Mouse (Mus musculus) erythroid progenitor cell, adult 5-6 weeks (primary cell): ENCODE measurements around the gene Sdhc. TPM values are rescaled to one million over a fixed set of nuclear protein-coding genes. Genes with fewer than 3 reads are reported as not detected.
"Not testable (repeated sequence)": the region's sequence is repeated elsewhere in the genome, so short reads cannot be mapped to it uniquely, and the experiment has no call there.

Source experiments
- ATAC-seq: replicated peaks from 2 replicates; pipeline ENCODE4 v1.8.0; 2016; ENCODE audit warnings: moderate number of reproducible peaks, mild to moderate bottlenecking, moderate TSS enrichment, inconsistent platforms; ENCODE audit not compliant: poor library complexity, low FRiP score, severe bottlenecking
- total RNA-seq, 2 experiments: library from RNA; stranded (forward) in 1 of 2; stranded (reverse) in 1 of 2; fragments of 150-400 nt in 1 of 2; fragments of 186-747, 209-891 nt in 1 of 2; gene quantifications; 2 replicates each; pipeline versions ENCODE4 v1.2.3 to v1.2.4; 2015 to 2017; ENCODE audit warnings: low replicate concordance in 2 of 2

Sdhc gene
- total RNA-seq, 2 experiments from 2014 or later = 4.7 to 70.4 TPM

DNA sequence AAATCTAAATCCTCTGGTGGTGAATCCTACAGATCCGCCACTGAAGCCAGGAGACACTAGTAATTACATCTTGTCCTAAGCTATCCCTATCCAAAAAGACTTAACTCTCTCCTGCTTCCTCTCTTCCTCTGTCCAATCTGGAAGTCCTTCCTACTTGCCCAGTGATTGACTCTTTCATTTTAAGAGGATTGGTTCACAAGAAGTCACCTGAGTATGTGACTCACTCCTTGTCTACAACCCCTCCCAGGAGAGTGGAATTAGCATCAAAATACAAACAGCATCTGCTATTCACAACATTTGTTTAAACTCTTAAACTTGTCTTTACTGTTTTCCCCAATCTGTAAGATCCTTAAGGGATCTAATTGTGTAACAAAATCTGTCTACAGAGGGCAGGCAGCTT lies 60.5 kb downstream of the Sdhc start:
- no peak for ATAC-seq

DNA sequence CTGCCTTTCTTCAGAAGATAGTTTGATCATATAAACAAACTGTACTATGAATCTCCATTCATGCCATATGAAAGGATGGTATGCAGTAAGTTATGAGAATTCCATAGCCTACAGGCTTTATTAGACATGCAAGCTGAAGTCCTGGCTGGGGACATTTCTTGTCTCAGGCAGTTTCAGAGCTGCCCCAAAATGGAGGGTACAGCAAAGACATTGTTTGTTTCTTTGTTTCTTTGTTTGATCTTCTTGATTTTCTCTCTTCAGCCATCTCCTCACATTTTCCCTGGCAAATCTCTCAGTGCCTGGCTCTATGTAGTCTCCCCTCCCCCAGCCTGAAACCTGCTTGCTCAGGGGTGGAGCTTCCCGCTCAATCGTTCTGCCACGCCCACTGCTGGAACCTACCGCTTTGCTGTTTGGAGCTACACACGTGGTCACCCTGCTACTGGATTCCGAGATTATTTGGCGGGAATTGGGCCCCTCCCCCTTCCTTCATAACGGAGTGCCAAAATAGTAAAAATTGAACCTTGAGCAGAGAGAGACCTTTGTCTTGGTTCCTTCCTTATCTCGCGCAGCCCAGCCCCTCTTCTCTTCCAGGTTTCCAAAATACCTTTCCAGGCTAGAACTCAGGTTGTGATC lies 62.0 kb downstream of the Sdhc start:
- not testable (repeated sequence) for ATAC-seq

DNA sequence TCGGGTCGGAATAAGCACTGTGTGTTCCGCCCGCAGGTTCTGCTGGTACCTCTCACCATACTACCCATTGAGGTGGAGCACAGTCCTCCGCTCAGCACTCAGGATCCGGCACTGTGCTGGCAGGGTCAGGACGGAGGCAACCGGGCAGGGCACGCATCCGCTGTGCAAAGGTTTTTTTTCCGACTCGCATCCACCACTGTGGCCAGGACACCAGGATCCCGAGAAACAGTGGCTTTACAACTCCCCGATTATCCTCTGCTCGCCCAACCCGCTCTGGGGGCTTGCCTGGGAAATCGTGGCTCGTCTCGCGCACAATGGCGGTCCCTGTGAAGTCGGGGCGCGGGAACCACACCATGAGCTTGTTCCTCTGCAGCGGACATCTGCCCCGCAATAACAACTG lies 64.7 kb downstream of the Sdhc start:
- ATAC-seq = no peak

DNA sequence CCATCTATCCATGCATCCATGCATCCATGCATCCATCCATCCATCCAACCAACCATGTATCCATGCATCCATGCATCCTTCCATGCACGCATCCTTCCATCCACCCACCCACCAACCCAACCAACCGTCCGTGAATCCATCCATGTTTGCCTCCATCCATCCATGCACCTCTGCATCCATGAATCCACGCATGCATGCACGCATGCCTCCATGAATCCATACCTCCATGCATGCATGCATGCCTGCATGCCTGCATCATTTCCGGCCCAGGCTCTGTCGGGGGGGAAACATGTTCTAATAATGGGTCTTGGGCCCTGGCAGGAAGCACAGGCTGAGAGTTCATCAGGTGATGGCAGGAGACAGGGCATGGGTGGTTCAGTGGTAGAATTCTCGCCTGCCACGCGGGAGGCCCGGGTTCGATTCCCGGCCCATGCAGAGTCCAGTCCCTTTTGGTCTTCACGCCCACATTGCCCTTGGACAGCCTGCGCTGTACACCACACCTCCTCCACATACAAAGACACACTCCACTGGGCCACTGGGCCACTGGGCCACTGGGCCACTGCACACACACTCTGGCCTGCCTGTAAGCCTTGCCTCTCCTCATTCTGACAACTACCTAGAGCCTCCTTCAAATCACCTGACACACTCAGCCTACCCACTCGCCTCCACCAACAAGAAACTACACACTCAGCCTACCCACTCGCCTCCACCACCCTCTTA lies 68.7 kb downstream of the Sdhc start:
- peak; percentile 6 for ATAC-seq

DNA sequence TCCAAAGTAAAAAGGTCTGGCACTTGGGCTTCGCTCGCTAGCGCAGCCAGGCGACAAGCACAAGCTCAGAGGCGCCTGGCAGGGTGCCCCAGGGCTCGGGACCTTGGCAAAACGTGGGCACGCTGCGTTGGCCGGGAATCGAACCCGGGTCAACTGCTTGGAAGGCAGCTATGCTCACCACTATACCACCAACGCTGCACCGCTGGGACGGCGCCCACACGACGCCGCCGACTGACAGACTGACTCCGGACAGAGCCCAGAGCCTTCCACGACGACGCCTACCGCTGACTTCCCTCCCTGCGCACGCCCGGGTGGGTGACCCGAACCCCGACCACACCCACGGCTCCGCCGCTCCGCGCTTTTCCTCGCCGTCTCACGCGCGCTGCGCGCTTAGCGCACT lies 70.6 kb downstream of the Sdhc start:
- ATAC-seq = 0 out of 2 replicates have a peak, but pooled peaks have one; percentile 7

DNA sequence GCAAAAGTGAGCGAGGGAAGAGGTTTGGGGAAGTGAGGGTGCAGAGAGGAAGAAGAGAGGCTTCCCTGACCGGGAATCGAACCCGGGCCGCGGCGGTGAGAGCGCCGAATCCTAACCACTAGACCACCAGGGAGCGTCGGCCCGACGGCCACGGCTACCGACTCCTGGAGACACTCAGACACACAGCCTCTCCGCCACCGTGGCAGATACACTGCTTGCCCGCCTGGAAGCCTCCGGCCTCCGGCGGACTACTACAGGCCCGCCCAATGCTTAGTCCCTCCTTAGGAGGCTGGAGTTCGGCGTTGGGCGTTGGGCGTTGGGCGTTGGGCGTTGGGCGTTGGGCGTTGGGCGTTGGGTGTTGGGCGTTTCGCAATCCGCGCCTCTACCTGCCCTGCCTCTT lies 71.1 kb downstream of the Sdhc start:
- ATAC-seq = peak; percentile 44

DNA sequence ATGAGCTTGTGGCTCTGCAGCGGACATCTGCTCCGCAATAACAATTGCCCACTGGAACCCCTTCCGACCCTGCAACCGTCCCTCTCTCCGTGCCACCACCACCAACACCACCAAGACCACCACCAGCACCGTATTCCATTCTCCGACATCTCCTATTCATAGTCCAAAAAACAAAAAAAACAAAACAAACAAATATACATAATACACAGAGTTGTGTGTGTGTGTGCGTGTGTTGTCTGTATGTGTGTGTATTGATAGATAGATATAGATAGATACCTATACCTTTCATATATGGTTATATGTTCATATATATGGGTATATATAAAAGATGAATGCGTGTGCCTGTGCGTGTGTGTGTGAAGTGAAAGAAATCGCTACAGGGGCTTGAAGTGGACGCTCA lies 72.0 kb downstream of the Sdhc start:
- ATAC-seq = not testable (repeated sequence)

DNA sequence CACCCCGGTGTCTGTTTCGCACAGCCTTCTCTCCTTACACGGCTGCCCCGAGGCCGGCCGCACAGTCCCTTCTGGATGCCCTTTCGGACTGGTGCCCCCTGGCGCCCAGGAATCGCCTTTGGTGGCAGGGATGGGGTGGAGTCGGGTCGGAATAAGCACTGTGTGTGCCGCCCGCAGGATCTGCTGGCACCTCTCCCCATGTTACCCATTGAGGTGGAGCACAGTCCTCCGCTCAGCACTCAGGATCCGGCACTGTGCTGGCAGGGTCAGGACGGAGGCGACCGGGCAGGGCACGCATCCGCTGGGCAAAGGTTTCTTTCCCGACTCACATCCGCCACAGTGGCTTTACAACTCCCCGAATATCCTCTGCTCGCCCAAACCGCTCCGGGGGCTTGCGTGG lies 72.4 kb downstream of the Sdhc start:
- not testable (repeated sequence) for ATAC-seq

DNA sequence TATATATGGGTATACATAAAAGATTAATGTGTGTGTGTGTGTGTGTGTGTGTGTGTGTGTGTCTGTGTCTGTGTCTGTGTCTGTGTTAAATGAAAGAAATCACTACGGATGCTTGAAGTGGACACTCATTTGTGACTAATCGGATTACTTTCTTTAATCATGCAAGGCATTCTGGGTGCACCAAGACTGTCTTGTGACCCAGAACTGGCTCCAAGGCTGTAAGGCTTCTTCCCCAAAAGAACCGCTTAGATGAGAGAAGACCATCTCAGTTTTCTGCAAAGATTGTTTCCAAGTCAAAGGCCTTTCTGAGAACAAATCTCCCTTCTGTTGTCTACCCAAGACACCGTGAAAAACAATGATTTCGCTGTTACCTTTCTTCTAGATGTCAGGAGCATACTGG lies 73.2 kb downstream of the Sdhc start:
- ATAC-seq = not testable (repeated sequence)

Other genes with a start within 250 kb of the Sdhc start
- gene Fcrlb, start 237.7 kb downstream of the Sdhc start, total RNA-seq (2015; ENCODE audit: low replicate concordance) = not detected in 2 replicates
- not detected in 2 replicates for gene Fcrlb, start 237.7 kb downstream of the Sdhc start, total RNA-seq (2017; ENCODE audit: low replicate concordance)
- 51.9 and 53.7 TPM in 2 replicates for gene Fcrla, start 223.0 kb downstream of the Sdhc start, total RNA-seq (2015; ENCODE audit: low replicate concordance)
- 27.0 and 28.4 TPM in 2 replicates for gene Fcrla, start 223.0 kb downstream of the Sdhc start, total RNA-seq (2017; ENCODE audit: low replicate concordance)
- gene Fcgr2b, start 174.1 kb downstream of the Sdhc start, total RNA-seq (2015; ENCODE audit: low replicate concordance) = 29.2 and 34.8 TPM in 2 replicates
- 5.0 and 32.1 TPM in 2 replicates for gene Fcgr2b, start 174.1 kb downstream of the Sdhc start, total RNA-seq (2017; ENCODE audit: low replicate concordance)
- gene Fcgr4, start 131.7 kb downstream of the Sdhc start, total RNA-seq (2015; ENCODE audit: low replicate concordance) = 12.2 and 20.2 TPM in 2 replicates
- gene Fcgr4, start 131.7 kb downstream of the Sdhc start, total RNA-seq (2017; ENCODE audit: low replicate concordance) = 7.3 and 7.6 TPM in 2 replicates
- gene Fcgr3, start 85.7 kb downstream of the Sdhc start, total RNA-seq (2015; ENCODE audit: low replicate concordance) = 78.6 and 80.1 TPM in 2 replicates
- gene Fcgr3, start 85.7 kb downstream of the Sdhc start, total RNA-seq (2017; ENCODE audit: low replicate concordance) = 29.8 and 53.5 TPM in 2 replicates
- 19.8 TPM in 1 of 2 replicates, not detected in the other for gene Cfap126, start 36.7 kb downstream of the Sdhc start, total RNA-seq (2015; ENCODE audit: low replicate concordance)
- gene Cfap126, start 36.7 kb downstream of the Sdhc start, total RNA-seq (2017; ENCODE audit: low replicate concordance) = not detected in 2 replicates
- not detected in 2 replicates for gene Mpz, start 108 bp upstream of the Sdhc start, total RNA-seq (2015; ENCODE audit: low replicate concordance)
- not detected in 2 replicates for gene Mpz, start 108 bp upstream of the Sdhc start, total RNA-seq (2017; ENCODE audit: low replicate concordance)
- 1.7 and 3.6 TPM in 2 replicates for gene Pcp4l1, start 45.7 kb upstream of the Sdhc start, total RNA-seq (2015; ENCODE audit: low replicate concordance)
- gene Pcp4l1, start 45.7 kb upstream of the Sdhc start, total RNA-seq (2017; ENCODE audit: low replicate concordance) = not detected in 2 replicates
- not detected in 2 replicates for gene Nr1i3, start 63.4 kb upstream of the Sdhc start, total RNA-seq (2015; ENCODE audit: low replicate concordance)
- gene Nr1i3, start 63.4 kb upstream of the Sdhc start, total RNA-seq (2017; ENCODE audit: low replicate concordance) = 0.39 TPM in 1 of 2 replicates, not detected in the other
- gene Tomm40l, start 71.9 kb upstream of the Sdhc start, total RNA-seq (2015; ENCODE audit: low replicate concordance) = 1.1 and 4.2 TPM in 2 replicates
- gene Tomm40l, start 71.9 kb upstream of the Sdhc start, total RNA-seq (2017; ENCODE audit: low replicate concordance) = 4.0 and 4.1 TPM in 2 replicates
- 16.8 TPM in 1 of 2 replicates, not detected in the other for gene Apoa2, start 74.5 kb upstream of the Sdhc start, total RNA-seq (2015; ENCODE audit: low replicate concordance)
- not detected in 2 replicates for gene Apoa2, start 74.5 kb upstream of the Sdhc start, total RNA-seq (2017; ENCODE audit: low replicate concordance)
- 214 and 248 TPM in 2 replicates for gene Fcer1g, start 83.8 kb upstream of the Sdhc start, total RNA-seq (2015; ENCODE audit: low replicate concordance)
- gene Fcer1g, start 83.8 kb upstream of the Sdhc start, total RNA-seq (2017; ENCODE audit: low replicate concordance) = 39.7 and 114 TPM in 2 replicates
- gene Adamts4, start 99.8 kb upstream of the Sdhc start, total RNA-seq (2015; ENCODE audit: low replicate concordance) = 0.42 TPM in 1 of 2 replicates, not detected in the other
- gene Adamts4, start 99.8 kb upstream of the Sdhc start, total RNA-seq (2017; ENCODE audit: low replicate concordance) = not detected in 2 replicates
- gene Ndufs2, start 100.8 kb upstream of the Sdhc start, total RNA-seq (2015; ENCODE audit: low replicate concordance) = 86.5 and 106 TPM in 2 replicates
- gene Ndufs2, start 100.8 kb upstream of the Sdhc start, total RNA-seq (2017; ENCODE audit: low replicate concordance) = 40.8 and 73.3 TPM in 2 replicates
- gene B4galt3, start 119.7 kb upstream of the Sdhc start, total RNA-seq (2015; ENCODE audit: low replicate concordance) = 19.7 and 20.5 TPM in 2 replicates
- gene B4galt3, start 119.7 kb upstream of the Sdhc start, total RNA-seq (2017; ENCODE audit: low replicate concordance) = 26.8 and 40.8 TPM in 2 replicates
- gene Ppox, start 130.6 kb upstream of the Sdhc start, total RNA-seq (2015; ENCODE audit: low replicate concordance) = 739 and 765 TPM in 2 replicates
- 644 and 799 TPM in 2 replicates for gene Ppox, start 130.6 kb upstream of the Sdhc start, total RNA-seq (2017; ENCODE audit: low replicate concordance)
- gene Usp21, start 137.4 kb upstream of the Sdhc start, total RNA-seq (2015; ENCODE audit: low replicate concordance) = 39.0 and 64.9 TPM in 2 replicates
- 18.5 and 33.2 TPM in 2 replicates for gene Usp21, start 137.4 kb upstream of the Sdhc start, total RNA-seq (2017; ENCODE audit: low replicate concordance)
- gene Ufc1, start 144.4 kb upstream of the Sdhc start, total RNA-seq (2015; ENCODE audit: low replicate concordance) = 26.8 and 39.3 TPM in 2 replicates
- gene Ufc1, start 144.4 kb upstream of the Sdhc start, total RNA-seq (2017; ENCODE audit: low replicate concordance) = 1.7 and 14.2 TPM in 2 replicates
- gene Dedd, start 178.5 kb upstream of the Sdhc start, total RNA-seq (2015; ENCODE audit: low replicate concordance) = 13.4 and 28.8 TPM in 2 replicates
- gene Dedd, start 178.5 kb upstream of the Sdhc start, total RNA-seq (2017; ENCODE audit: low replicate concordance) = 3.3 and 6.5 TPM in 2 replicates
- gene Nit1, start 195.0 kb upstream of the Sdhc start, total RNA-seq (2015; ENCODE audit: low replicate concordance) = 6.7 and 10.8 TPM in 2 replicates
- gene Nit1, start 195.0 kb upstream of the Sdhc start, total RNA-seq (2017; ENCODE audit: low replicate concordance) = 11.6 and 24.5 TPM in 2 replicates
- 10.1 and 22.0 TPM in 2 replicates for gene Pfdn2, start 195.1 kb upstream of the Sdhc start, total RNA-seq (2015; ENCODE audit: low replicate concordance)
- 9.0 and 10.1 TPM in 2 replicates for gene Pfdn2, start 195.1 kb upstream of the Sdhc start, total RNA-seq (2017; ENCODE audit: low replicate concordance)
- not detected in 2 replicates for gene Klhdc9, start 210.2 kb upstream of the Sdhc start, total RNA-seq (2015; ENCODE audit: low replicate concordance)
- 3.3 TPM in 1 of 2 replicates, not detected in the other for gene Klhdc9, start 210.2 kb upstream of the Sdhc start, total RNA-seq (2017; ENCODE audit: low replicate concordance)
- not detected in 2 replicates for gene Nectin4, start 219.5 kb upstream of the Sdhc start, total RNA-seq (2015; ENCODE audit: low replicate concordance)
- gene Nectin4, start 219.5 kb upstream of the Sdhc start, total RNA-seq (2017; ENCODE audit: low replicate concordance) = 0.51 and 0.53 TPM in 2 replicates
- gene Arhgap30, start 238.4 kb upstream of the Sdhc start, total RNA-seq (2015; ENCODE audit: low replicate concordance) = 11.7 and 15.9 TPM in 2 replicates
- 16.7 and 22.9 TPM in 2 replicates for gene Arhgap30, start 238.4 kb upstream of the Sdhc start, total RNA-seq (2017; ENCODE audit: low replicate concordance)